ENCODE assay signal across 34 mouse cellular contexts in the genomic region with DNA sequence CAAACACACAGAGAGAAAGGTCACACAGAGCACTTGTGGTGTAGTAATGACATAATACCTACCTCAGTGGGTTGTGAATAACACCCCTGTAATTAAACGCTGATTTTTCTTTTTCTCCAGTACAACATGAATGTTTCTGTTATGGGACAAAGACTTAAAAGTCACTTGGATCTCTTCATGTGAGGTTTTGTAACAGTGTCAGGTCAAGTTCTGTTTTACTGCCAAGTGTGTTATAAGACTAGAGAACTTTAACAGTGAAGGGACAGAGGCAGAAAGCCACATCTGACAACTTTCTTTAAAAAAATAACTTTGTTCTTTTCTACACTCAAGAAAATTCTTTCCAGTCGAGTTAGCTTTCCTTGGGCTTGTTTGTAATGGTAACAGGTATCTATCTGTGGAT.
"Had no signal": no experiment of that assay in that cellular context is flagged by ENCODE, and none has a peak within 500 bp of the region (broad histone marks: within the 10 kb centered on the region; RNA-seq: fewer than 3 reads in every experiment).

No protein-coding gene starts in this region.

- H3K4me3 ChIP-seq: heart, embryonic 10.5 days; heart, embryonic 12.5 days; heart, embryonic 13.5 days; heart, embryonic 15.5 days; hindbrain, embryonic 10.5 days; hindbrain, embryonic 12.5 days; hindbrain, embryonic 13.5 days; hindbrain, embryonic 15.5 days; intestine, embryonic 15.5 days; kidney, embryonic 15.5 days; layer of hippocampus, adult 2 months had no signal

- ATAC-seq: hindbrain, embryonic 16.5 days; hindbrain, postnatal 0 days; inflammation-experienced regulatory T-cells, adult 6 months; intestine, embryonic 15.5 days; intestine, embryonic 16.5 days; intestine, postnatal 0 days had no signal

- H3K27ac ChIP-seq: heart, embryonic 10.5 days; heart, embryonic 13.5 days; heart, embryonic 15.5 days; hindbrain, embryonic 10.5 days; intestine, embryonic 15.5 days; kidney, postnatal 0 days had no signal

- H3K27me3 ChIP-seq: heart, embryonic 12.5 days; heart, embryonic 13.5 days; heart, embryonic 15.5 days; hindbrain, embryonic 12.5 days; hindbrain, embryonic 13.5 days; hindbrain, embryonic 15.5 days; intestine, embryonic 15.5 days; kidney, embryonic 15.5 days had no signal

- H3K36me3 ChIP-seq: heart, embryonic 10.5 days; heart, embryonic 12.5 days; heart, embryonic 15.5 days; hindbrain, embryonic 10.5 days; hindbrain, embryonic 12.5 days; hindbrain, embryonic 13.5 days; hindbrain, embryonic 15.5 days; intestine, embryonic 15.5 days; kidney, embryonic 15.5 days had no signal

- DNase-seq: heart, postnatal 10 days; heart, postnatal 14 days; heart, postnatal 36 days; heart, postnatal 4 days; kidney, adult 11 months; kidney, adult 18-20 months; kidney, adult 2 months; kidney, adult 8-10 months; kidney, adult 9 months; kidney, postnatal 10 days; kidney, postnatal 14 days; kidney, postnatal 25 days; kidney, postnatal 36 days; kidney, postnatal 4 days; layer of hippocampus, adult 9-11 months; layer of hippocampus, postnatal 36 days had no signal

- H3K9me3 ChIP-seq: heart, embryonic 10.5 days; heart, embryonic 12.5 days; heart, embryonic 13.5 days; heart, embryonic 15.5 days; hindbrain, embryonic 10.5 days; hindbrain, embryonic 12.5 days; hindbrain, embryonic 13.5 days; hindbrain, embryonic 15.5 days; intestine, embryonic 15.5 days; kidney, embryonic 15.5 days had no signal

- H3K4me2 ChIP-seq: heart, embryonic 11.5 days; heart, embryonic 12.5 days; heart, embryonic 13.5 days; heart, embryonic 15.5 days; hindbrain, embryonic 12.5 days; hindbrain, embryonic 13.5 days; hindbrain, embryonic 15.5 days; intestine, embryonic 15.5 days; kidney, embryonic 15.5 days had no signal

- H3K4me1 ChIP-seq: intestine, embryonic 15.5 days had no signal

- H3K9ac ChIP-seq: heart, embryonic 12.5 days; heart, embryonic 13.5 days; heart, embryonic 15.5 days; hindbrain, embryonic 12.5 days; hindbrain, embryonic 15.5 days; intestine, embryonic 15.5 days; kidney, embryonic 15.5 days had no signal
